Mouse (Mus musculus): ENCODE data around the gene Fbrsl1. TPM values are rescaled to one million over a fixed set of nuclear protein-coding genes. Genes with fewer than 3 reads are reported as not detected.

Fbrsl1 gene
- polyA plus RNA-seq, 1 experiment = 31.2 TPM

DNA sequence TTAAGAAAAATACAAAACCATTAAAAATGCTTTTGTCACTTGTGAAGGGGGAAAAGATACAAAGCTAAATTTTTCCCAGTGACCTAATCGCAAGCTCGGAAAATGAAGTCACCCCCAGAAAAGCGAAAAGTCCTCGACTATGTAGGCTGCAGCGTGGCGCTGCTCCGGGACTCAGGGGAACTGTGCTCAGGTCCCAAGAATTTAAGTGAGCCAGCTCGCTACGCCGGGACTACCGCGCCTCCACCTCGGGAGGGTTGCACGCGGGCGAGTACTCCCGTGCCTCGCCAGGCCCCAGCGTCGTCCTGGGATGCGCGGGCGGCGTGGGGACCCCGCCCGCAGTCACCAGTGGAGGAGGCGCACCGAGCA, 85.5 kb downstream of the Fbrsl1 start:
- TF ChIP-seq CTCF (IDR thresholded peaks at IDR 0.05; ENCODE audit: control insufficient read depth, insufficient read depth, insufficient replicate concordance, low read depth, low read length) (no peak), POLR2A (IDR thresholded peaks at IDR 0.05; ENCODE audit: control insufficient read depth, low read depth, low read length) (no peak)
- H3K36me3 ChIP-seq (ENCODE audit: control insufficient read depth, insufficient read depth, low read length) = no peaks in the 10 kb centered on the region
- H3K4me1 ChIP-seq (ENCODE audit: control insufficient read depth, insufficient read depth, low read length) = peaks cover 12% of the 10 kb centered on the region
- peak overlapping the region; percentile 72 for H3K4me3 ChIP-seq (ENCODE audit: control insufficient read depth, low read depth, low read length)
- no peak overlapping the region for H3K27ac ChIP-seq (ENCODE audit: control insufficient read depth, insufficient read depth, low read depth, low read length)
- H3K27me3 ChIP-seq (ENCODE audit: control insufficient read depth, insufficient read depth, low read length) = no peaks in the 10 kb centered on the region

DNA sequence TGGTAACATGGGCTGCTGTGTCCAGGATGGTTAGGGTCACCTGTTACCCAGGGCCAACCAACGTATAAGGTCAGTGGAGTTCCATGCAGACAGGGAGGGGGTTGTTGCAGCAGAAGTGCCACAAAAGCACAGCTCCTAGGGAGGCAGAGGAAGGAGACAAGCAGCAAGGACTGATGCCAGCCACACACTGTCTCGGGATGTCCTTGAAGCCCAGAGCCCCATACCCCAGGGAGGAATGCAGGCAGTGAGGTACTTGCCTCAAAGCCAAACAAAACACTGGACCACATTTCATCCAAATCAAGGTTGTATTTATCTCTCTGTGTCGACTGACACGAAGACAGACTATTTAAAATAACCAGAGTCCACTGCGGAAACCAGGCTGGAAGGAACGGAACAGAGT, 86.8 kb downstream of the Fbrsl1 start:
- TF ChIP-seq POLR2A (IDR thresholded peaks at IDR 0.05; ENCODE audit: control insufficient read depth, low read depth, low read length) = no peak
- TF ChIP-seq CTCF (IDR thresholded peaks at IDR 0.05; ENCODE audit: control insufficient read depth, insufficient read depth, insufficient replicate concordance, low read depth, low read length) = no peak
- Histone ChIP-seq H3K36me3 (ENCODE audit: control insufficient read depth, insufficient read depth, low read length) (no peaks in the 10 kb centered on the region), H3K4me1 (ENCODE audit: control insufficient read depth, insufficient read depth, low read length) (peaks cover 12% of the 10 kb centered on the region), H3K27ac (ENCODE audit: control insufficient read depth, insufficient read depth, low read depth, low read length) (no peak overlapping the region), H3K4me3 (ENCODE audit: control insufficient read depth, low read depth, low read length) (no peak overlapping the region), H3K27me3 (ENCODE audit: control insufficient read depth, insufficient read depth, low read length) (no peaks in the 10 kb centered on the region)

DNA sequence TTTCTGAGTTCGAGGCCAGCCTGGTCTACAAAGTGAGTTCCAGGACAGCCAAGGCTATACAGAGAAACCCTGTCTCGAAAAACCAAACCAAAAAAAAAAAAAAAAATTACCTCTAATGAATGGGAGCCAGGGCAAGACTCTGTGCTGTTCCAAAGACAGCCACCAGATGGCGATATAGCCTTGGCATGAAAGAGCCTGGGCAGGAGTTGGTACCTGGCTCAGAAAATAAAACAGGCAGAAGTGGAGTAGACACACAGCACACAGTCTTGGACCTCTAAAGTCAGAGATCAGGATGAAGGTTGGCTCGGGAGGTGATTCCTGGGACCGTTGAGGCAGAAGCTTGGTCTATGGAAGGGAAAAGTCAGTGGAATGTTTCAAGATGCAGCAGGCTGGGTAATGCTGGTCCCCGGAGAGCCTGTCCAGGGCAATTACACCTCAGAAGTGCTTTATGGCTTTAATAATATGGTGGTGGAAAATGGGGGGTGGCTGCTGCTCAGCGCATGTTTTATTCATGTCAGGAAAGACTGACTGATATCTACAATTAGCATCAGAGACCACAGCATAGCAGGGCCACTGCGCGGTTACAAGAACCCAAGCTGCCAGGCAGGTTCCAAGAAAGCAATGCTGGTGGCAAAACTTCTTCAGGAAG, 90.6 kb downstream of the Fbrsl1 start:
- no peak overlapping the region for H3K27ac ChIP-seq (ENCODE audit: control insufficient read depth, insufficient read depth, low read depth, low read length)
- H3K4me3 ChIP-seq (ENCODE audit: control insufficient read depth, low read depth, low read length) = no peak overlapping the region
- no peaks in the 10 kb centered on the region for H3K36me3 ChIP-seq (ENCODE audit: control insufficient read depth, insufficient read depth, low read length)
- no peaks in the 10 kb centered on the region for H3K27me3 ChIP-seq (ENCODE audit: control insufficient read depth, insufficient read depth, low read length)
- H3K4me1 ChIP-seq (ENCODE audit: control insufficient read depth, insufficient read depth, low read length) = peaks cover 3% of the 10 kb centered on the region
- TF ChIP-seq POLR2A (IDR thresholded peaks at IDR 0.05; ENCODE audit: control insufficient read depth, low read depth, low read length) (no peak), CTCF (IDR thresholded peaks at IDR 0.05; ENCODE audit: control insufficient read depth, insufficient read depth, insufficient replicate concordance, low read depth, low read length) (peak; percentile 67; the same call in 1 of the 2 replicates)

DNA sequence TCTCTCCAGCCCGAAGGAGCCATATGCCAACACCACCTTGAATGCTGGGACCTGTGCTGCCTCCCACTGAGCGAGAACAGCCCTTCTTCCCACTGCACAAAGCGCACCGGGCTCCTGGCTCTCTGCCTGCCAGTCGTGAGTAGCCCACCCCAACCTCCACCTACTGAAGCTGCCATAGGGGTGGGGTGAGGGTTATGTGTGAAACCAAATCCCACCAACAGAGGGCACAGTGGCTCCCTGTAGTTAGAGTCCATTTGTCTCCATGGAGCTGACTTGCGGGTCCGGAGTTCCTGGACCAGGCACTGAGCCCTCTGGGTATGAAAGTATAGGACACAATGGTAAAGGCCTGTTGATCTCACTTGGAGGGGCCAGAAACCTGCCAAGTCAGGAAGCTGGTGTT, 93.6 kb downstream of the Fbrsl1 start:
- Histone ChIP-seq H3K36me3 (ENCODE audit: control insufficient read depth, insufficient read depth, low read length) (no peaks in the 10 kb centered on the region), H3K27me3 (ENCODE audit: control insufficient read depth, insufficient read depth, low read length) (no peaks in the 10 kb centered on the region), H3K4me3 (ENCODE audit: control insufficient read depth, low read depth, low read length) (no peak overlapping the region), H3K27ac (ENCODE audit: control insufficient read depth, insufficient read depth, low read depth, low read length) (no peak overlapping the region), H3K4me1 (ENCODE audit: control insufficient read depth, insufficient read depth, low read length) (peaks cover 3% of the 10 kb centered on the region)
- TF ChIP-seq CTCF (IDR thresholded peaks at IDR 0.05; ENCODE audit: control insufficient read depth, insufficient read depth, insufficient replicate concordance, low read depth, low read length) (peak; percentile 37; the same call in 1 of the 2 replicates), POLR2A (IDR thresholded peaks at IDR 0.05; ENCODE audit: control insufficient read depth, low read depth, low read length) (no peak)

DNA sequence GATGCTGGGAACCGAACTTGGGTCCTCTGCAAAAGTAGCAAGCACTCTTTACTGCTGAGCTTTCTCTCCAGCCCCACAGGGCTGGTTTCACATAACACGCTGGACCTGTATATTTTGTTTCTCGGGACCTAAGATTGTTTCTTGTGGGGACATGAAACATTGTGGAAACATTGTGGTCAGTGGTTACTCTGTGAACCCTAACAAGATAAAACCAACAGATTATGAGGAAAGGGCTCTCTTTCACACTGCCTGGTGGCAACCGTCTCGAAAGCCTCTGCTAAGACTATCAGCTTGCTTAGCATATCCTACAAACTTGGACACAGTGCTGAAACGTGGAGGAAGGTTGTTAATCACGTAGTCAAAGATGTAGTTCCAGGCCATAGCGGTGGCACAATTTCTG, 101.3 kb downstream of the Fbrsl1 start:
- Histone ChIP-seq H3K27ac (ENCODE audit: control insufficient read depth, insufficient read depth, low read depth, low read length) (no peak overlapping the region; the same call in 1 of the 2 replicates), H3K4me3 (ENCODE audit: control insufficient read depth, low read depth, low read length) (no peak overlapping the region), H3K36me3 (ENCODE audit: control insufficient read depth, insufficient read depth, low read length) (no peaks in the 10 kb centered on the region), H3K4me1 (ENCODE audit: control insufficient read depth, insufficient read depth, low read length) (peaks cover 6% of the 10 kb centered on the region; the same call in 1 of the 2 replicates), H3K27me3 (ENCODE audit: control insufficient read depth, insufficient read depth, low read length) (no peaks in the 10 kb centered on the region)
- TF ChIP-seq CTCF (IDR thresholded peaks at IDR 0.05; ENCODE audit: control insufficient read depth, insufficient read depth, insufficient replicate concordance, low read depth, low read length) (no peak), POLR2A (IDR thresholded peaks at IDR 0.05; ENCODE audit: control insufficient read depth, low read depth, low read length) (no peak)

DNA sequence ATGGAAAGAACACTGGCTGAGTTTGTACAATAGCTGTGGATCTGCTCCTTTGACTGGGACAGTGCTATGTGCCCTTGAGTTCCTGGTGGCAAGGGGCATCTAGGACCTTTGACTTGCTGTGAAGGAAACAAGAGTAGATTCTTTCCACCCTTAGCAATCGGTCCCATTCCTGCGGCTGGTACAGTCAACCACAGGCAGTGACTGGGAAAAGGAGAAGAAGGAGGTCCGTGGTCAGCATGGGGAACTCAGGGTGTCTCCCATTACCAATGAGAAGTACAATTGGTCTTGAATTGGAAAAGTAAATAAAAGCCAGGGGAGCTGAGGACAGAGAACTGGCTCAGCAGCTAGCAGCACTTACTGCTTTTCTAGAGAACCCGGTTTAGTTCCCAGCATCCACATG, 102.8 kb downstream of the Fbrsl1 start:
- no peak overlapping the region for H3K4me3 ChIP-seq (ENCODE audit: control insufficient read depth, low read depth, low read length)
- no peaks in the 10 kb centered on the region for H3K27me3 ChIP-seq (ENCODE audit: control insufficient read depth, insufficient read depth, low read length)
- H3K27ac ChIP-seq (ENCODE audit: control insufficient read depth, insufficient read depth, low read depth, low read length) = no peak overlapping the region
- peaks cover 6% of the 10 kb centered on the region; the same call in 1 of the 2 replicates for H3K4me1 ChIP-seq (ENCODE audit: control insufficient read depth, insufficient read depth, low read length)
- TF ChIP-seq CTCF (IDR thresholded peaks at IDR 0.05; ENCODE audit: control insufficient read depth, insufficient read depth, insufficient replicate concordance, low read depth, low read length) (no peak), POLR2A (IDR thresholded peaks at IDR 0.05; ENCODE audit: control insufficient read depth, low read depth, low read length) (no peak)
- H3K36me3 ChIP-seq (ENCODE audit: control insufficient read depth, insufficient read depth, low read length) = no peaks in the 10 kb centered on the region

DNA sequence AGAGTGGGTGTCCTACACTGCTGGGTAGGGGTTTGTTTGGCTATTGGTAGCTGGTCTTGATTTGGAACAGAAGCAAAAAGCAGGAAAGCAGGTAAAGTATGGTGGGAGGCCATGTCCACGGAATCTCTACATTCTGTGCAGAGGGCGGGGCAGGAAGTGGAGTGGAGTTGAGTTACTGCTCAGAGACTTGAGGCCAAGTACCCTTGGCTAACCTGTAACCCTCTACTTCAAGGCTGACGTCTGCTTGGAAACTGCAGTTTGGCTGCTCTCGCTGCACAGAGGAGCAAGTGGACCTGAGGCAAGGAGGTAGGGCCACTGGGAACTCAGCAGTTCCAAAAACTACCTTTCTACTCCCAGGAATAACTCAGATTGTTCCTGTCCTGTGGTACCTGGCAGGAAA, 103.8 kb downstream of the Fbrsl1 start, which contains the start of gene Lrcol1:
Gene Lrcol1 (plus strand): TSS at position 207 of the 400 bp plus-strand sequence.
- no peak within 1 kb of the TSS; the same call in 1 of the 2 replicates for H3K4me3 ChIP-seq (ENCODE audit: control insufficient read depth, low read depth, low read length)
- H3K27me3 ChIP-seq (ENCODE audit: control insufficient read depth, insufficient read depth, low read length) = no peaks in the 10 kb centered on the region
- no peaks in the 10 kb centered on the region for H3K36me3 ChIP-seq (ENCODE audit: control insufficient read depth, insufficient read depth, low read length)
- no peak within 1 kb of the TSS for H3K27ac ChIP-seq (ENCODE audit: control insufficient read depth, insufficient read depth, low read depth, low read length)
- TF ChIP-seq POLR2A (IDR thresholded peaks at IDR 0.05; ENCODE audit: control insufficient read depth, low read depth, low read length) = no peak
- TF ChIP-seq CTCF (IDR thresholded peaks at IDR 0.05; ENCODE audit: control insufficient read depth, insufficient read depth, insufficient replicate concordance, low read depth, low read length) = no peak
- H3K4me1 ChIP-seq (ENCODE audit: control insufficient read depth, insufficient read depth, low read length) = peaks cover 6% of the 10 kb centered on the region; the same call in 1 of the 2 replicates

All from testis, adult 2 months (tissue).